Mouse (Mus musculus): ENCODE measurements at regions not wholly inside any gene's neighbourhood (a gene's known extent, or its start where the extent isn't known, plus 50 kb on each side); places are given as distances from the start of the nearest gene placed in this dataset.

DNA sequence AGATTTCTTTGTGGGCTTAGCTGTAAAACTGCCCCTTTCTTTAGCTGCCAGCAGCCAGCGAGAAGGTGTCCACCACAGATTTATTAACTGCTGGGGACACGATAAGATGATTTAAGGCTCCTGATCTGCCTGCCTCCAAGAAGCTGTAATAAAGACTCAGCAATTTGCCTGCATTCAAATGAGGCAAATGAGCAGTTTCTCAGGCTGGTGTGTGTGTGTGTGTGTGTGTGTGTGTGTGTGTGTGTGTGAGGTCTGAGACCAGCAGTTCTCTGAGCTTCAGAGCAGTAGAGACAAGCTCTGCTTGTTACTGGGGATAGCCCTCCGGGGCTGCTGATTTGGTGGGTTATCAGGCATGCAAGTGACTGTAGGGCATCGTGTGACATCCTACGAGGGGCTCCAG, 139.2 kb upstream of the Lrfn2 start:
- no peak overlapping the region for H3K9ac ChIP-seq
- H3K4me2 ChIP-seq, result no peak overlapping the region
- no peak overlapping the region for H3K27ac ChIP-seq
- ATAC-seq (ENCODE audit: insufficient number of reproducible peaks, insufficient read depth, low FRiP score, low TSS enrichment, low read depth), result no peak
- H3K4me3 ChIP-seq, result no peak overlapping the region
- no peaks in the 10 kb centered on the region for H3K27me3 ChIP-seq
- WGBS, result 70% methylated on average over 5 of the region's 5 CpGs
- no peaks in the 10 kb centered on the region for H3K9me3 ChIP-seq
- H3K4me1 ChIP-seq, result no peaks in the 10 kb centered on the region
- H3K36me3 ChIP-seq, result no peaks in the 10 kb centered on the region

GRCm38 (mm10) chr17:48795773-48796172, 136.4 kb upstream of the Lrfn2 start:
- no peaks in the 10 kb centered on the region for H3K9me3 ChIP-seq
- H3K4me3 ChIP-seq, result no peak overlapping the region
- no peak overlapping the region for H3K4me2 ChIP-seq
- no peaks in the 10 kb centered on the region for H3K36me3 ChIP-seq
- no peak overlapping the region for H3K9ac ChIP-seq
- no peaks in the 10 kb centered on the region for H3K27me3 ChIP-seq
- ATAC-seq (ENCODE audit: insufficient number of reproducible peaks, insufficient read depth, low FRiP score, low TSS enrichment, low read depth), result no peak
- WGBS, result 84% methylated on average over 5 of the region's 5 CpGs
- no peaks in the 10 kb centered on the region for H3K4me1 ChIP-seq
- H3K27ac ChIP-seq, result no peak overlapping the region

GRCm38 (mm10) chr17:48798196-48798595, 134.0 kb upstream of the Lrfn2 start:
- no peak for ATAC-seq (ENCODE audit: insufficient number of reproducible peaks, insufficient read depth, low FRiP score, low TSS enrichment, low read depth)
- no peaks in the 10 kb centered on the region for H3K36me3 ChIP-seq
- no peak overlapping the region for H3K4me2 ChIP-seq
- WGBS, result 72% methylated on average over 3 of the region's 3 CpGs
- no peak overlapping the region for H3K9ac ChIP-seq
- H3K9me3 ChIP-seq, result no peaks in the 10 kb centered on the region
- H3K27me3 ChIP-seq, result no peaks in the 10 kb centered on the region
- no peak overlapping the region for H3K27ac ChIP-seq
- no peaks in the 10 kb centered on the region for H3K4me1 ChIP-seq
- H3K4me3 ChIP-seq, result no peak overlapping the region

DNA sequence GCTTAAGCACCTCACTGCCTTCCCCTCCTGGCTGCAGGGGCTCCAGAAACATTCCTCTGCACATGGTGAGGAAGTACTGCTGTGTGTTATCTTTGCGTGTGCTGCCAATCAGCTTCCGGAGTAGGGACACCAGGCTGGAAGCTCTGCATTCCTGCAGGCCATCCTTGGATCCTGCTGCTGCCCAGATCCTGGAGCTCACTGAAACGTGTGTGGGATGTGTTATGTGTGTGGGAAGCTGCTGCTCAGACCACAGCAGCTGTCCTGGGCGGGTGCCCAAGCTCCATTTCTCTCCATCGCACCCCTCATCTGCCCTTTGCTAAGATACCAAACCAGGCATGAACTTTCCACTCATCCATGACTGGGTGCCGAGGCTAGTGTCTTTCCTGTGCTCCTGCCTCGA, 129.5 kb upstream of the Lrfn2 start:
- H3K9ac ChIP-seq, result no peak overlapping the region
- WGBS, result 60% methylated on average over 7 of the region's 7 CpGs

DNA sequence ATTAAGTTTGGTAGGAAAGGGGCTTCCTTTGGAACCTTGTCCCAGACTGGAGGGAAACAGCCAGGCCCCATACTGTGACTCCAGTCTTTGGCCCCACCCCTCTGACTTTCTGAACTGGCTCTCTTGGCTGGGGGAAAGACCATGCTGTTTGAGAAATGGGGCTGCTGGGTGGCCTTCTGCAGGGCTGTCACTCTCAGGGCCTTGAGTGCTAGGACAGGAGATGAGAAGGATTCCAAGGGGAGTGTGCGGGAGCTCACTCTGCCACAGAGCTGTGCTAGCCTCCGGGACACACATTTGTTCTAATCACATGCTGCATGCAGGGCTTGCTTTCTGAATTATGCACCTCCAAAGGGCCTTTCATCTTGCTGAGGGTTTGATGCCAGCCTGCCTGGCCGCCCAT, 124.3 kb upstream of the Lrfn2 start:
- peak overlapping the region; percentile 24; the same call in 1 of the 2 replicates for H3K27ac ChIP-seq
- no peak for ATAC-seq (ENCODE audit: insufficient number of reproducible peaks, insufficient read depth, low FRiP score, low TSS enrichment, low read depth)
- peaks cover 9% of the 10 kb centered on the region for H3K4me1 ChIP-seq
- WGBS, result 38% methylated on average over 3 of the region's 3 CpGs
- H3K27me3 ChIP-seq, result no peaks in the 10 kb centered on the region
- no peaks in the 10 kb centered on the region for H3K9me3 ChIP-seq
- no peak overlapping the region for H3K4me3 ChIP-seq
- no peaks in the 10 kb centered on the region for H3K36me3 ChIP-seq
- H3K4me2 ChIP-seq, result no peak overlapping the region
- H3K9ac ChIP-seq, result no peak overlapping the region

More for the DNA sequence above, 129.5 kb upstream of the Lrfn2 start:
- no peaks in the 10 kb centered on the region for H3K36me3 ChIP-seq
- no peak overlapping the region for H3K4me2 ChIP-seq
- no peak for ATAC-seq (ENCODE audit: insufficient number of reproducible peaks, insufficient read depth, low FRiP score, low TSS enrichment, low read depth)
- no peaks in the 10 kb centered on the region for H3K9me3 ChIP-seq
- H3K4me3 ChIP-seq, result no peak overlapping the region
- H3K4me1 ChIP-seq, result no peaks in the 10 kb centered on the region; the same call in 1 of the 2 replicates
- H3K27ac ChIP-seq, result no peak overlapping the region
- H3K27me3 ChIP-seq, result no peaks in the 10 kb centered on the region

DNA sequence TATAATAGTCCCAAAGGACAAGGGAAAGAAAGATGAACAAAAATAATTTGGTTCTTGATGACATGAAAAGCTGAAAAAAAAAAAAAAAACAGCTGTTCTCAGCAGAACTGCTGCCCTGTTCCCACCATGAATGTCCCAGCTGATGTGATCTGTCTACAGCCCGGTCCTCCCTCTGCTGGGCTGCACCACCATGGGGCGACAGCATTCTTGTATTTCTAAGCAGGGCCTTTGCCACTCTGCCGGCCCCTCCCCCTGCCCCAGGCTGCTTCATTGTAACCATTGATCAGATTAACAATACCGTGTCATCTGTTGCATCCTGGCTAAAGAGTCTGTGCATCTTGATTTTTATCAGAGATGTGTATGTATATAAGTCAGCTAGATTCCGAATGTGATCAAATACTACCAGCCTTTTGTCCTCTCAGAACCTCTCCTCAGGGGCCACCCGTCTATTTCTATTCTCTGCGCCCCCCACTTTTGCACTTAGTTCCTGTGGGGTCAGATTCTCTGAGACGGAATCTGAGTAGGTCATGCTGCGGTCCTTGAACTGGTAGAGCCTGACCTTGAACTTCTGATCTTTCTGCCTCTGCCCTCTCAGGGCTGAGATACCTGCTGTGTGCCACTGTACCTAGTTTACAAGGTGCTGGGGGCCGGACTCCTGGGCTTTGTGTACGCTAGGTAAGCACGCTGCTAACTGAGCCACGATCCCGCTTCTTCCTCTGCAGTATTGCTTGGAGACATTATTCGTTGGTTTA, 117.2 kb upstream of the Lrfn2 start:
- Histone ChIP-seq H3K27me3 (no peaks in the 10 kb centered on the region), H3K27ac (no peak overlapping the region), H3K4me2 (no peak overlapping the region), H3K4me1 (0 out of 2 replicates have a peak, but pooled peaks cover 5% of the 10 kb centered on the region), H3K36me3 (no peaks in the 10 kb centered on the region), H3K9me3 (no peaks in the 10 kb centered on the region), H3K4me3 (no peak overlapping the region), H3K9ac (no peak overlapping the region)
- WGBS, result 47% methylated on average over 15 of the region's 15 CpGs
- ATAC-seq (ENCODE audit: insufficient number of reproducible peaks, insufficient read depth, low FRiP score, low TSS enrichment, low read depth), result no peak

- Histone ChIP-seq H3K4me2 (no peak overlapping the region), H3K9me3 (no peaks in the 10 kb centered on the region), H3K27ac (no peak overlapping the region), H3K4me1 (0 out of 2 replicates have a peak, but pooled peaks cover 8% of the 10 kb centered on the region), H3K36me3 (no peaks in the 10 kb centered on the region), H3K9ac (no peak overlapping the region), H3K4me3 (no peak overlapping the region), H3K27me3 (no peaks in the 10 kb centered on the region)
- no peak for ATAC-seq (ENCODE audit: insufficient number of reproducible peaks, insufficient read depth, low FRiP score, low TSS enrichment, low read depth)
- WGBS, result 73% methylated on average over 9 of the region's 9 CpGs
These were observed 115.4 kb upstream of the Lrfn2 start for GRCm38 (mm10) chr17:48816588-48817324.

- Histone ChIP-seq H3K27me3 (no peaks in the 10 kb centered on the region), H3K4me1 (0 out of 2 replicates have a peak, but pooled peaks cover 8% of the 10 kb centered on the region), H3K36me3 (no peaks in the 10 kb centered on the region), H3K27ac (no peak overlapping the region), H3K9me3 (no peaks in the 10 kb centered on the region), H3K4me3 (no peak overlapping the region), H3K4me2 (no peak overlapping the region), H3K9ac (no peak overlapping the region)
- no peak for ATAC-seq (ENCODE audit: insufficient number of reproducible peaks, insufficient read depth, low FRiP score, low TSS enrichment, low read depth)
- WGBS, result 75% methylated on average over 13 of the region's 13 CpGs
These were observed 114.6 kb upstream of the Lrfn2 start for GRCm38 (mm10) chr17:48817551-48817950.

DNA sequence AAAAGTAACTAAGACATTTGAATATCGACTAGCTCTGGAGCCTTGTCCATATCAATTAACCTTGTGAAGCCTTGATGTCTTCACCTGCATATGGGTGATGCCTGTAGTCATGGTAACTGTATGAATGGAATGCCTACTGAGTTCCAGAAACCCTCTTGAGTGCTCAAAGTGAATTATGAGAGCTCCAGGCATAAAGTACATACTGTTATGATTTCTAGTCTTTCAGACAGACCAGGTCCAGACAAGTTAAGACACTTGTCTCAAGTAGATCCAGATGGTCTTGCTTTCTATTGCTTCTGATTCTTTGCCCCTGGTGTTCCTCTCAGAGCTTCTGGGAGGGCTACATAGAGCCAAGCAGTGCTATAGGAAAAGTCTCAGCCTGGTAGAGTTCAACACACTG, 112.5 kb upstream of the Lrfn2 start:
- WGBS, result 55% methylated on average over 1 of the region's 1 CpGs
- H3K9ac ChIP-seq, result no peak overlapping the region
- no peak for ATAC-seq (ENCODE audit: insufficient number of reproducible peaks, insufficient read depth, low FRiP score, low TSS enrichment, low read depth)
- H3K4me3 ChIP-seq, result no peak overlapping the region
- no peaks in the 10 kb centered on the region for H3K36me3 ChIP-seq
- H3K4me2 ChIP-seq, result no peak overlapping the region
- H3K27ac ChIP-seq, result no peak overlapping the region
- H3K4me1 ChIP-seq, result 0 out of 2 replicates have a peak, but pooled peaks cover 8% of the 10 kb centered on the region
- H3K9me3 ChIP-seq, result no peaks in the 10 kb centered on the region
- no peaks in the 10 kb centered on the region for H3K27me3 ChIP-seq

- H3K9ac ChIP-seq, result no peak overlapping the region
- H3K4me2 ChIP-seq, result no peak overlapping the region
- no peaks in the 10 kb centered on the region for H3K27me3 ChIP-seq
- H3K4me3 ChIP-seq, result no peak overlapping the region
- H3K36me3 ChIP-seq, result no peaks in the 10 kb centered on the region
- no peak overlapping the region for H3K27ac ChIP-seq
- H3K9me3 ChIP-seq, result no peaks in the 10 kb centered on the region
- H3K4me1 ChIP-seq, result 0 out of 2 replicates have a peak, but pooled peaks cover 8% of the 10 kb centered on the region
- ATAC-seq (ENCODE audit: insufficient number of reproducible peaks, insufficient read depth, low FRiP score, low TSS enrichment, low read depth), result no peak
- WGBS, result 85% methylated on average over 20 of the region's 20 CpGs
These were observed 109.9 kb upstream of the Lrfn2 start for GRCm38 (mm10) chr17:48822101-48822876.

- no peaks in the 10 kb centered on the region for H3K27me3 ChIP-seq
These were observed 108.3 kb upstream of the Lrfn2 start for GRCm38 (mm10) chr17:48823921-48824320.

More at GRCm38 (mm10) chr17:48823921-48824320, 108.3 kb upstream of the Lrfn2 start:
- H3K36me3 ChIP-seq, result no peaks in the 10 kb centered on the region
- H3K4me3 ChIP-seq, result no peak overlapping the region
- no peaks in the 10 kb centered on the region for H3K9me3 ChIP-seq
- no peak overlapping the region for H3K9ac ChIP-seq
- WGBS, result 76% methylated on average over 9 of the region's 9 CpGs
- H3K4me1 ChIP-seq, result 0 out of 2 replicates have a peak, but pooled peaks cover 8% of the 10 kb centered on the region
- ATAC-seq (ENCODE audit: insufficient number of reproducible peaks, insufficient read depth, low FRiP score, low TSS enrichment, low read depth), result no peak
- H3K4me2 ChIP-seq, result no peak overlapping the region
- no peak overlapping the region for H3K27ac ChIP-seq
